Comparison of ENCODE assay signal across 9 mouse cellular contexts in genomic region chr3:115641411-115641810, GRCm38 (mm10).
DNase-seq lines count a peak whose midpoint lies in the region; ATAC-seq and TF ChIP-seq lines count a peak whose summit lies in the region.
"Had no signal": no experiment of that assay in that cellular context is flagged by ENCODE, and none has a peak within 500 bp of the region (broad histone marks: within the 10 kb centered on the region; RNA-seq: fewer than 3 reads in every experiment).

No protein-coding gene starts in this region.

- H3K4me3 ChIP-seq in hindbrain, embryonic 10.5 days = no peak overlapping the region
- no peak overlapping the region for H3K4me3 ChIP-seq in hindbrain, embryonic 13.5 days
- no peak overlapping the region for H3K4me3 ChIP-seq in hindbrain, postnatal 0 days (ENCODE audit: low read length)
- peak overlapping the region; percentile 23; the same call in 1 of the 2 replicates for H3K4me3 ChIP-seq in liver, embryonic 16.5 days (ENCODE audit: low read depth, low read length)

- peaks cover 12% of the 10 kb centered on the region for H3K4me1 ChIP-seq in hindbrain, embryonic 10.5 days (replicated peaks)
- peaks cover 10% of the 10 kb centered on the region for H3K4me1 ChIP-seq in hindbrain, embryonic 13.5 days (replicated peaks)
- H3K4me1 ChIP-seq in hindbrain, postnatal 0 days (ENCODE audit: insufficient read depth, low read length) = no peaks in the 10 kb centered on the region
- H3K4me1 ChIP-seq in liver, embryonic 16.5 days (ENCODE audit: control insufficient read depth, low read depth, low read length) = peaks cover 32% of the 10 kb centered on the region

- no peak for ATAC-seq in hindbrain, embryonic 13.5 days (ENCODE audit: low FRiP score)
- ATAC-seq in hindbrain, postnatal 0 days = no peak
- ATAC-seq in liver, embryonic 16.5 days (ENCODE audit: low read depth) = peak; percentile 98
- ATAC-seq: Patski had no signal

- DNase-seq in hindbrain, embryonic 10.5 days (ENCODE audit: low spot score) = no peak
- DNase-seq in embryo, embryonic 11 days = peak; percentile 13
- no peak for DNase-seq in hindbrain, postnatal 0 days (ENCODE audit: low spot score)
- DNase-seq in spleen, postnatal 4 days (ENCODE audit: low spot score in 2 of 2) = peak; percentile 46 to 65
- DNase-seq in cerebellum, postnatal 36 days = no peak
- DNase-seq in cerebellum, adult 9-11 months = no peak

- no peaks in the 10 kb centered on the region for H3K27me3 ChIP-seq in hindbrain, embryonic 10.5 days (ENCODE audit: insufficient read depth, poor library complexity, severe bottlenecking)
- no peaks in the 10 kb centered on the region for H3K27me3 ChIP-seq in hindbrain, embryonic 13.5 days
- no peaks in the 10 kb centered on the region for H3K27me3 ChIP-seq in hindbrain, postnatal 0 days (ENCODE audit: insufficient read depth, low read length)
- no peaks in the 10 kb centered on the region for H3K27me3 ChIP-seq in liver, embryonic 16.5 days (ENCODE audit: control insufficient read depth, insufficient read depth, low read depth, low read length)
- H3K27me3 ChIP-seq: Patski had no signal

- no peak overlapping the region for H3K4me2 ChIP-seq in hindbrain, embryonic 13.5 days
- no peak overlapping the region for H3K4me2 ChIP-seq in hindbrain, postnatal 0 days (ENCODE audit: low read depth, low read length)
- peak overlapping the region; percentile 80 for H3K4me2 ChIP-seq in liver, embryonic 16.5 days (ENCODE audit: low read depth, low read length)

- 55% methylated on average over 6 of the region's 6 CpGs for WGBS in hindbrain, embryonic 10.5 days
- WGBS in hindbrain, embryonic 13.5 days = 47% methylated on average over 6 of the region's 6 CpGs
- 51% methylated on average over 6 of the region's 6 CpGs for WGBS in hindbrain, postnatal 0 days
- WGBS in liver, embryonic 16.5 days (ENCODE audit: insufficient replicate concordance) = under 1% methylated on average over 6 of the region's 6 CpGs

- H3K9me3 ChIP-seq in hindbrain, embryonic 10.5 days = no peaks in the 10 kb centered on the region
- no peaks in the 10 kb centered on the region for H3K9me3 ChIP-seq in hindbrain, embryonic 13.5 days
- H3K9me3 ChIP-seq in hindbrain, postnatal 0 days (ENCODE audit: low read length) = no peaks in the 10 kb centered on the region
- no peaks in the 10 kb centered on the region for H3K9me3 ChIP-seq in liver, embryonic 16.5 days (replicated peaks; ENCODE audit: control insufficient read depth, low read length)

- H3K36me3 ChIP-seq in hindbrain, embryonic 10.5 days = no peaks in the 10 kb centered on the region
- no peaks in the 10 kb centered on the region for H3K36me3 ChIP-seq in hindbrain, embryonic 13.5 days
- H3K36me3 ChIP-seq in hindbrain, postnatal 0 days (ENCODE audit: insufficient read depth, low read length) = no peaks in the 10 kb centered on the region
- no peaks in the 10 kb centered on the region for H3K36me3 ChIP-seq in liver, embryonic 16.5 days (ENCODE audit: control insufficient read depth, insufficient read depth)

- no peak for TF ChIP-seq CTCF in hindbrain, postnatal 0 days (IDR thresholded peaks at IDR 0.05; ENCODE audit: low read depth)

- H3K27ac ChIP-seq in hindbrain, embryonic 10.5 days = peak overlapping the region; percentile 91
- no peak overlapping the region for H3K27ac ChIP-seq in hindbrain, embryonic 13.5 days
- H3K27ac ChIP-seq in hindbrain, postnatal 0 days = 0 out of 2 replicates have a peak overlapping the region, but pooled peaks have one; percentile 67
- peak overlapping the region; percentile 77 for H3K27ac ChIP-seq in liver, embryonic 16.5 days (ENCODE audit: low read length)

- no peak overlapping the region for H3K9ac ChIP-seq in hindbrain, embryonic 13.5 days
- no peak overlapping the region for H3K9ac ChIP-seq in hindbrain, postnatal 0 days (replicated peaks; ENCODE audit: low read length)
- H3K9ac ChIP-seq in liver, embryonic 16.5 days (ENCODE audit: low read depth, low read length) = peak overlapping the region; percentile 12; the same call in 1 of the 2 replicates

Comparison
In these comparisons a context has a peak if more than half of its experiments do, and no peak if none do; other contexts are left out.
1. DNase-seq: peak in embryo, embryonic 11 days (single experiment) and spleen, postnatal 4 days (2 of 2); none in hindbrain, embryonic 10.5 days (single experiment), hindbrain, postnatal 0 days (single experiment), cerebellum, postnatal 36 days (0 of 2) and cerebellum, adult 9-11 months (single experiment).